Mouse (Mus musculus) layer of hippocampus, postnatal 14 days (tissue): ENCODE data around the gene Fam170b. TPM values are rescaled to one million over a fixed set of nuclear protein-coding genes. Genes with fewer than 3 reads are reported as not detected.
A peak's percentile ranks its signal among the peaks of the same experiment; 100 is the strongest.

Experiments used
- DNase-seq, 2 experiments: peaks; one replicate each; pipeline ENCODE4 v3.0.0; 2021 to 2022; ENCODE audit warnings: low spot score in 2 of 2, mixed read lengths in 1 of 2
- total RNA-seq, 2 experiments: library from RNA; stranded (reverse); gene quantifications; 2 replicates each; pipeline ENCODE4 v1.2.3; 2021

The Fam170b gene
- total RNA-seq, 2 experiments from 2014 or later: not detected

DNA sequence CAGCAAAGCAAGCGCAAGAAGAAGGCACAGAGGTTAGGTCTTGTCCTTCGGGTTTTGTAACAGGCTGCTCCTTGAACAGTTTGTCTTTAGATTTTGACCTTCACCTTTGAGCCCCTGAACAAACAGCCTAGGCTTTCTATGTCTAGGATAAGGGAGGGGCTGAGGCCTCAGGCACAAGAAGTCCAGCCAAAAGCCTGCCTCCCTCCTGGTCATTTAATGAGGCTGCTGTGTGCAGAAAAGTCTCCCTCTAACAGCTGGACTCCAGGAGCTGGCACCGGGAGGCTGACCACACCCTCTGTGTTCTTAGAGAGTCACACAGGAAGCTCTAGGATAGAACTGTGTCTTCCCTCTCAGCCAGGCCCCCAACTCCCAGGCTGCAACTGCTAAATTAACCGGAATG, 6.6 kb upstream of the Fam170b start:
- no peak for DNase-seq

DNA sequence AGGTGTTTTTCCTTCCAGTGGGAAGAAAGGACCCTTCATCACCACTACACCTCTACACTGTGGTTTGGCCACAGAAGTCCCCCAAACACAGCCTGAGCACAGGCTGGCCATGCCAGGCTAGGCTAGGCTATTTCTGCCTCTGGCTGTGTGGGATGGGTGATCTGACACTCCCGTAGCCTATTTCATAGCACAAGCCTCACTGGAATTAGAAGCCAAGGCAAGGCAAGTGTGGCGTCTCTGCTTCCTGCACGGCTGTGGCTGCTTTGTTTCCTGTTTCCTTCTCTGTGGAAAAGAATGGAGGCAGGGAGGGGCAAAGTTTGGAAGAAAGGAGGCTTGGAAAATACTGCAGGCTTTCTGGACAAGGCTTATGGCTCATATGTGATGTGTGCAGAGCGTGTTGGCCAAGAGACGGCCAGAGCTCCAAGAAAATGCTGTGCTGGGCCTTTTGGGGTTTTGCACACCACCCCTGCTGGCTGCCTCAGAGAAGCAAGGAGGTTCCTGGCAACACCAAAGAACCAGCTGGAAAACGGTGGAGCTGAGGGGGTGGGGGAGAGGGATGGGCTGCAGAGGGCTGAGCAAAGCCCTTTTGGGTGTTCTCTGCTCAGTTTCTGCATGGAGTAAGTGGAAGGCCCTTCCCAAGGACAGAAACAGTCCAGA, 5.6 kb upstream of the Fam170b start:
- peak; percentile 9 to 22 for DNase-seq

DNA sequence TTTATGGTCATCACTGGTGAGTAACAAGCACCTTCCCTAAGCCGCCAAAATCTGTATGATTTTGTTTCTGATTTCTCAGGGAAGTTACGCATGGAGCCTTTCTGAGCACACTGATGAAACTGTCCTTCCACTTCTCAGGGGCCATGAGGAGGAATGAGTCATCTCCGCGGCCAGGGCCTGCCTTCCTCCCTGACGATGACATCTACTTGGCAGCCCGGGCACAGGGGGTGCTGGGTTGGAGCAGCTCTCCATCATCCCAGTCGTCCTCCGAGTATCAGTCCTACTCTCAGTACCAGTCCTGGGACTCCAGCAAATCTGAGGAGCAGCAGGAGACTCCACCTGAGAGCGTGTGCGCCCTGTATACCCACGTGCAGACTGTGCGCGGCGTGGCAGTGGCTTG, 1.4 kb downstream of the Fam170b start:
- no peak for DNase-seq

DNA sequence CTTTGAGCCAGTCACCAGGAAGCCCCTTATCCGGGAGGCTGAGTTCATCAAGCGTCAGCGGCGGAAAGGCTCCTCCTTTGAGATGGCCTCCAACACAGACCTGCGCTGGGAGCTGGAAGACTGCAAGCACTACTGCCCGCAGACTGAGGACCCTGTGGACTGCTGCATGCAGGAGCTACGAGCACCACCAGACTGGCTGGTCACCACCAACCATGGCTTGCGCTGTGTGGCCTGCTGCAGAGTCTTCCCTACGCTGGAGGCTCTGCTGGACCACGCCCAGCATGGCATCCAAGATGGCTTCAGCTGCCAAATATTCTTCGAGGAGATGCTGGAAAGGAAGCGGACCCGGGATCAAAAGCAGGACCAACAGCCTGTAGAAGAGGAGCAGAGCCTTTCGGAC, 1.8 kb downstream of the Fam170b start:
- no peak for DNase-seq

DNA sequence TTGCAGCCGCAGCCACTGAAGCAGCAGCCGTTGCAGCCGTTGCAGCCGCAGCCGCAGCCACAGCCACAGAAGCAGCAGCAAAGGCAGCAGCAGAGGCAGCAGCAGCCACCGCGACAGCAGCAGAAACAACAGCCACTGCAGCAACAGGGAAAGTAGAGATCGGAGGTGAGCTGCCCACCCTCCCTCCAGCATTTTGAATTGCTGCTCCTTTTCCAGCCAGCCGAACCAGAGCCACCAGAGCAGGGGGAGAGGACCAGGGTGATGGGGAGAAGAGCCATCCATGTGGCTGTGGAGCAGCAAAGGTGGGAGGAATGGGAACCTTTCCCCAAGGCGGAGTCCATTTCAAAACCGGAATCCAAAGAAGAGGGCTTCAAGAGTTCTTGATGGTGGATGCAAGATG, 2.4 kb downstream of the Fam170b start:
- DNase-seq: no peak

DNA sequence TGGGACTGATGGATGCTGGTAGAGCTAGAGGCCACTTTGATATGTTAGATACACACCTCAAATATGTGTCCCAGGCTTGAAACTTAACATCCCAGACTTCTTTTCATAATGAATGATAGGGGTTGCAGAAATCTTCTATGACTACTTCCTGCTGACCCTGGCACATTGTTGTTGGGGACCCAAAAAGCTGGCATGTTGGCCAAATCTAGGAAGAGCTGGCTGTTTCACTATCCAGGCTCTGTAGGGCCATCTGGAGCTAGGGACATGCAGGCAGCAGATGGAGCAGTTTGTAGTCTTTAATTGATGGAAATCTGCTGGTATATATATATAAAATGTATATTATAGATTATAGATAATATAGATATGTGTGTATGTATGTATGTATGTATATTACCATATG, 8.3 kb downstream of the Fam170b start:
- no peak for DNase-seq

DNA sequence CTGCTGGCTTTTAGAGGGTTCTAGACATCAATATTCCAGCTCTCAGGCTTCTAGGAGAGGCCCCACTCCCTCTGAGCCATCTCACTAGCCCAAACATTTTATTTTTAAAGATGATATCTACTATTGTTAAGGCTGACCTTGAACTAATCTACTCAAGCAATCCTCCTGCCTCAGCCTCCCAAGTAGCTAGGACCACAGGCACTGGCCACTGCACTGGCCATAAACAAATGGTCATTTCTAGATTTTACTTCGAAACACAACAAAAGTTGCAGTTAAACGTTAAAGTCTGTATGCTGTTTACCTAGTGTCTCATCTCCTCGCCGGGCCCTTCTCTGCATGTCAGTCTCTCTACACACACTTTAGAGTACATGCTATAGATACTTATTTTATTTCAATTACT, 20.3 kb downstream of the Fam170b start:
- DNase-seq: no peak

DNA sequence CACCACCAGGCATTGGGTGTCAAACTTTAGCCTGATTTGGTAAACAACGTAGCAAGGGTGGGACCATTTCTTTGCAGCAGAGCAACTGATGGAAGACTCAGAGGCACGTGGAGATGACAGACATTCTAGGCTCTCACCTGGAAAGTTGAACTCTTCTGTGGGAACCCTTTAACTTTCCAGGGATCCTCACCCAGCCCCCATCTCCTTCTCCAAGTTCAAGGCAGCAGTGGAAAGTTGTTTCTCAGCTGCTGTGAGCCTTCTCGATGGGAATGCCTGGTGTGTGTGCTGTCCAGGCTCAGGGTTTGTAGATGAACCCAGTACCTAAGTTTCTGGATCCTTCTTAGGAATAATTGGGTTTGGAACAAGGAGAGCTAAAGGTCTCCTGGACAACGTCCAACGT, 22.5 kb downstream of the Fam170b start:
- DNase-seq: no peak

DNA sequence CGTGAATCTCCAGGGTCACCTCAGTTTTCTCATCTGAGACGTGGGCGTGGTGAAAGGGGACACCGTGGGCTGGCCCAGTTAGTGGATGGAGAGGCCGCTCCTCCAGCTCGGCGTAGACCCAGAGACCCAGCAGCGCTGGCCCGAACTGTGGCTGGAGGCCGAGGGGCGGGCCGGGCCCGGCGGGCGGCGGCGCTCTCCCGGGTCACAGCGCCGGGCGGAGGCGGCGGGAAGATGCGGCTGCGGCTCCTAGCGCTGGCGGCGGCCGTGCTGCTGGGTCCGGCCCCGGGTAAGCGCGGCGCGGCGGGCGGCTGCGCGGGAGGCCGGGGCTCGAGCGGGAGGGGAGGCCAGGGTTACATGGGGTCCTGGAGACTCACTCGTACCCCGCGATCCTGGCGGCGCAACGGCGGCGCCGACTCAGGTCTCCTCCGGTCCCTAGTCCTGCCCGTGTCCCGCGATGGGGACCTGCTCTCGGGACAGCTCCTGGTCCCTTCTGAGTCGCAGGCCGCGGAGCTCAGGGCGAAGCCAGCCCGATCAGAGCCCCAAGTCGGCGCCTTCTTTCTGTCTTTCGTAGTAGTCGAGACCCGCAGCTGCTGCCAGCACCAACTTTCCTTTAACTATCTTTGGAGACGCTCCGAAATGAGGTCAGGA, 23.0 kb downstream of the Fam170b start, which contains the start of gene Vstm4:
Gene Vstm4, plus strand, starts transcription at position 76 of the 648 bp plus-strand sequence.
- DNase-seq: peak; percentile 29 to 42

DNA sequence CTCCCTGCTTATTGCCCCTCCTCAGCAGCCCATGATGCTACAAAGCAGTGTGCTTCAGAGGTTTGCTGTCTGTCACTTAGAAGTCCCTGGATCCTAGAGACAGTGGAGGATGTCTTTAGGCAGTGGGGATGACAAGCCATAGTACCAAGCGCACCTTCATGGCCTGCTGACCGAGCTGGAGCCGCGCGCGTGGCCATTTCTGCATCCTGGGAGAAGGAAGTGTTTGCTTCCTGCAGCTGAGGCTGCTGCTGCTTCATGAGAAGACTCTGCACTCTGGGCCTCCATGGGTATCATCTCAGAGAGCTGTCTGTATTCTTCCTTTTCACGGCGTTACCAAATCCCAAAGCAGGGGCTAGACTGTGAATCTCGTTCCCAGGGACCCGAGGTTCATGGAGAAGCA, 24.6 kb downstream of the Fam170b start:
- DNase-seq: no peak

DNA sequence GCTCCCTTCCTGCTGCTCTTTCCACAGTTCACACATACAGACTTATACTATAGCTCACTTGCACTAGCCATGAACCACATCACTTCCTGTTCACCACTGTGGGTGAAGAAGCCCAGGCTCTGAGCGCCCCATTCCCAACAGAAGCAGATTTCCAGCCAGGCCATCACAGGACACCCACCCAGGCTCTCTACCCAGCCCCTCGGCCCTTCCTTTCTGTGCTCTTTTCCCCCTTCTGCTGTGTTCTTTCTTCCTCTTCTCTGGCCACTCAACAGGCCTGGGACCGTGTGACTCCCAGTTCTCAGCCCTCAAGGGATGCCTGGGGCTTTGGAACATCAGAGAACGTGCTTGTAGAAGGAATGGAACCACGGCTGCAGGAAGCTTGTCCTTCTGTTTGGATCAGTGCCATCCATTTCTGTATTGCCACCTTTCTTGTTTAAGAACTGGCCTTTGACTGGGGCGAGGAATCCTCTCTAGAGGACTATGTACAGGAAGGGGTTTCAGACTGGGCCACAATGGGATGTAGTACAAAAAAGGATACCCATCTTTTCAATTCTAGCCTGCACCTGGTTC, 25.3 kb downstream of the Fam170b start:
- no peak for DNase-seq

DNA sequence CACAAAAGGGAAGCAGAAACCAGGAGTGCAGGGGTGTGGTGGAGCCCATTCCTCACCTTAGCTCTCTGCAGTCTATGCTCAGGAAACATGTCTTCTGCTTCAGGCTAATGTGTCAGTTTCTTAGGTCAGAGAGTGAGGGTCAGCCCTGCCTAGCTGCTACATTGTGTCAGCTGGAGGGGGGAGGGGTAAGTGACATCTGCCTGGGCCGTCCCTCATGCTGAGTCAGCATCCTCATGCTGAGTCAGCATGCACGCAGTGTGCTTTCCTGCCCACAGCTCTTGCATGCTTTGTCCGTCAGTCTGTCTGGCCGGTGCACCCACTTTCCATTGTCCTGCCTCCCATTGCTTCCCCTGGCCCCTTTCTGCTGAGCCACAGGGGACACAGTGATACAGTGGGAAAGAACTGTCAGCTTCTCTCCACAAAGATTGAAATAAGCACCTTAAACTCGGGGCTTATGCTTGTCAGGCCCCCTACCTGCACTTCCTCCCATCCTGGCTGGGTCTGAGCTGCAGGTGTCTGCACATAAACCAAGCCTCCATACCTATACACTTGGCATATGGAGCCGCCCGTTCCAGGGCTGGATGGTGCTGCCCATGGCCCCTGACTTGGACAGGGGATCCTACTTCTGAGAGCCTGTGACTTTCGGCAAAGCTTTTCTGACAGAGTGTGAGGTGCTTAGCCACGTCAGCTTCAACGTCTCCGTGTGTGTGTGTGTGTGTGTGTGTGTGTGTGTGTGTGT, 26.2 kb downstream of the Fam170b start:
- DNase-seq: no peak

DNA sequence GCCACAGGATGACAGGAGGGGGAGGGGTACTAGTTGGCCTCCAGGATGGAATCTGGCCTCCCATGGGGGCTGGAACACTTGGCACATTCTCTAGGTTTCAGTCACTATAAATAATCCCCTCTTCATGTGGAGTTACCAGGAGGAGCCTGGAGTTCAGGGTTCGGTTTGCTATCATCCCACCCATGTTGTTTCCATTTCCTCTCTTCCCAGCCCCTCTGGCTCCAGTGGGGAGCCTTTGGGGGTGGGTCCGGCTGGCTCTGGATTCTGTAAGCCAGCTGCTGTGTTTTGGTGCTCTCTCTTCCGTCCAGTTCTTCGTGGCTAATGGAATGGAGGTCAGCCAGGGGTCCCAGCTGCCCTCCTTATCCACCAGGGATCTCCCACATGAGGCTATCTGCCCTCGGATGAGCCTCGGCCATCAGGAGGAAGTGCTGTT, 27.4 kb downstream of the Fam170b start:
- DNase-seq: no peak

DNA sequence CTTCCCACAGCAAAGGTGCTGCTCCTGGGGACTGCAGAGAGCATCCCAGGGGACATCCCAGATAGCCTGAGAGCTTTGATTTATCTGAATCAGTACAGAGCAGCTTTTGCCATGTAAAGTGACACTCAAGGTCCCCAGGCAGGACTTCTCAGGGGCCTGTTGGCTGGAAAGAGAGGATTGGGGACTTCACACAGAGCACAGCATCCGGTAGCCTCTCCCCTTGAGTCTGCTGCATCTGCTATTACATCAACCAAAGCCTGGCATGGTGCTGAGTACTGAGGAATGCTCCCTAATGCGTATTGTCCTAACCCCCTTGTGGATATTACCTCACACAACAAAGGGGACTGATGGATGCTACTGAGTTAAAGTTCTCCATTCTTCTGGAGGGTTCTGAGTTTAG, 27.9 kb downstream of the Fam170b start:
- DNase-seq: no peak

DNA sequence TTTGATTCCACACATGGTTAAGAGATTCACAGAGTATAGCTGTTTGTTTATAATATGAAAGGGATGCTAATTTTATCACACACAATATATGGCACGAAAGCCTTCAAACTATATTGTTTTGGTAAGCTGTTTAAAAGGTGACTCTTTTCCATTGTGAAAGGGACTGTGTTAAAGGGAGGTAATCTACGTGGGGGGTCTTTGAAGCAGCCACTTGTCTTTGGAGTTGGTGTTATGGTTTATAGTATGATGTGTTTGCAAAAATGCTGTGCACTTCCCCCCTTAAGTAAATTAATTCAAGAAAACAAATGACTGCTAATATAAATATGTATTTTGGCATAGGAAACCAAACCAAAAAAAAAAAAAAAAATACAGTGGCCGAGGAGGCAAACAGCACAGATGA, 31.6 kb downstream of the Fam170b start:
- no peak for DNase-seq

DNA sequence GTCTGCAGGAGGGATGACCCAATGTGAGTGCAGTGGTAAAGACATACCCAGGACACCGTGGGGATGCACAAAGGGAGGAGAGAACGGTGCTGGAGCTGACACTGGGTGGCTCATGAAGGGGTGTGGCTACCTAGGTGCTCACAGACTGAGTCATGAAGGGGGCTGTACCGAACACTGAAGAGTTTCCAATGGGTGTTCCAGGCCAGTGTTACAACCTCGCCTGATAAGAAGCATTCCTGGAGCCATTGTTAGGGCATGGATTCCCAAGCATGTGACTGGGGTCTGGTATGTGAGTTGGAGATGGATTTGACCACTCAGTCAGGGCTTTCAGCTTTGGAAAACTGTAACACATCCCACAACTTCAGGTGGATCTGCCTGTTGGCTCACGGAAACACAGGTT, 38.2 kb downstream of the Fam170b start:
- no peak for DNase-seq

DNA sequence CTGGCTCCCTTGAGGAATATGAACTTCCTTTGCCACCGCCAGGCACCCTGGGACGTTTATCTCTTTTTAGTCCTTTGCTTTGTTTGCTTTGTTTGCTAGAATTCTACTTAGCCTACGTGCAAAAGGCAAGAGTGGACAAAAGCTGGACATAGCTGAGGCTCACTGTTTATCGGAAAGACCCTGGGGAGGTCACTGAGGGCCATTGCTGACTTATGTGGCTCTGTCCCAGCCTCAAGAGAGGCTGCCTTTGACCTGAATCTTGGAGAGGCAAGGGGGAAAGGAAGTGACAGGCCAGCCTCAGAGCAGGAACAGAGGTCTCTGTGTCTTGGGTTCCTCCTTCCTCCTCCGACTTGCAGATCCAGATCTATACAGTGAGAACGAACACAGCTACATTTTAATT, 43.8 kb downstream of the Fam170b start:
- no peak for DNase-seq

DNA sequence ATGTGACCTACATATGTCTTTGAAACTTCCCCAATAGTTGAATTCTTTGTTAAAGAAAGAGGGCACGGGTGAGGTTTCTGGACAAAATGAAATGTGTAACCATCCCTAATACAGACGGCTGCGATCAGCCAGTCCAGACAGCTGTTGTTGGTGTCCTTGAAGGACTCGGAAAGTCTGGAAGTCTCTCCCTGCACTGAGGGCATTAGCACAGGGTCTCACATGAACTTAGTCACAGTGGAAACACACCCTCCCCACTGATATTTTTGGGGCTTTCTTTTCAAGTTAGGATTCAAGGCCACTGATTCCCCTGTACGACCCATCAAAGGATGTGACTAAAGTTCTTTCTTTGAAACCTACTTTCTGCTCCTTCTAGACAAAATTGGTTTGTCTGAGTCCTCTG, 46.6 kb downstream of the Fam170b start:
- DNase-seq: no peak

DNA sequence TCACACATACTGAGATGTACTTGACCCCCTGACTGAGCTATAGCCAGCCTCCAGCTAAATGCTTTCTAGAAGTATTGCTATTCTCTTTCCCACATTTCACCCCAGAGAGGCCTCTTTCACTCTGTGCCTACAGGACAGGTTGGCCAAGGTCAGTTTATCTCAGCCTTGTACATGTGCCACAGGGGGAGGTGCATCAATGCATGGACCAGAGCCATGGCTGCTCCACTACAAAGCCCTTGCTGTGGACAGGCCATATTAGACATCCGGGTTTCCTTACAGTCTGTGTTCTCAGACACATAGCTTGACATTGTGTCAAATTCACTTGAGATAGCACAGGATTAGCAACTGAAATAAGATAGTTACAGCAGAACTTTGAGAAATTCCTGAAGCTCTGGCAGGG, 47.9 kb downstream of the Fam170b start:
- no peak for DNase-seq
